8 mouse cellular contexts compared by ENCODE assay signal in genomic region chr7:16294346-16294745, GRCm38 (mm10). TPM values are rescaled to one million over a fixed set of nuclear protein-coding genes. Genes with fewer than 3 reads are reported as not detected.
DNase-seq lines count a peak whose midpoint lies in the region; ATAC-seq and TF ChIP-seq lines count a peak whose summit lies in the region.

No protein-coding gene starts in this region.

- peak overlapping the region; percentile 34; the same call in 1 of the 2 replicates for H3K27ac ChIP-seq in spleen, adult 2 months (ENCODE audit: insufficient read depth, low read length)
- 0 out of 2 replicates have a peak overlapping the region, but pooled peaks have one; percentile 93 for H3K27ac ChIP-seq in embryonic facial prominence, embryonic 13.5 days
- H3K27ac ChIP-seq in hindbrain, embryonic 14.5 days = no peak overlapping the region
- peak overlapping the region; percentile 99 for H3K27ac ChIP-seq in liver, embryonic 15.5 days (replicated peaks)

- no peak overlapping the region for H3K4me3 ChIP-seq in spleen, adult 2 months (ENCODE audit: extremely low read depth, insufficient read depth, insufficient read length)
- H3K4me3 ChIP-seq in embryonic facial prominence, embryonic 13.5 days = peak overlapping the region; percentile 55; the same call in 1 of the 2 replicates
- no peak overlapping the region; the same call in 1 of the 2 replicates for H3K4me3 ChIP-seq in hindbrain, embryonic 14.5 days (replicated peaks; ENCODE audit: low read length)
- H3K4me3 ChIP-seq in liver, embryonic 15.5 days (replicated peaks) = peak overlapping the region; percentile 63

- no peaks in the 10 kb centered on the region for H3K27me3 ChIP-seq in spleen, adult 2 months (ENCODE audit: control insufficient read depth, insufficient read depth, low read length)
- no peaks in the 10 kb centered on the region for H3K27me3 ChIP-seq in embryonic facial prominence, embryonic 13.5 days
- H3K27me3 ChIP-seq in hindbrain, embryonic 14.5 days (ENCODE audit: control insufficient read depth, insufficient read depth, low read length) = no peaks in the 10 kb centered on the region
- peaks cover 19% of the 10 kb centered on the region for H3K27me3 ChIP-seq in liver, embryonic 15.5 days

- no peak for TF ChIP-seq POLR2A in spleen, adult 2 months (IDR thresholded peaks at IDR 0.05; ENCODE audit: low read depth, low read length)

- WGBS in spleen, adult 2 months = 14% methylated on average over 4 of the region's 4 CpGs
- WGBS in embryonic facial prominence, embryonic 13.5 days = 28% methylated on average over 4 of the region's 4 CpGs
- WGBS in hindbrain, embryonic 14.5 days = 29% methylated on average over 4 of the region's 4 CpGs
- WGBS in liver, embryonic 15.5 days (ENCODE audit: insufficient replicate concordance) = 14% methylated on average over 4 of the region's 4 CpGs

- H3K9me3 ChIP-seq in embryonic facial prominence, embryonic 13.5 days = no peaks in the 10 kb centered on the region
- no peaks in the 10 kb centered on the region for H3K9me3 ChIP-seq in hindbrain, embryonic 14.5 days (ENCODE audit: control insufficient read depth, low read length)
- H3K9me3 ChIP-seq in liver, embryonic 15.5 days (replicated peaks) = no peaks in the 10 kb centered on the region

- H3K4me2 ChIP-seq in embryonic facial prominence, embryonic 13.5 days = peak overlapping the region; percentile 85
- peak overlapping the region; percentile 91 for H3K4me2 ChIP-seq in hindbrain, embryonic 14.5 days (replicated peaks)
- peak overlapping the region; percentile 96 for H3K4me2 ChIP-seq in liver, embryonic 15.5 days

- DNase-seq in spleen, adult 2 months (ENCODE audit: low read depth in 1 of 2, low spot score in 2 of 2) = no peak
- DNase-seq in spleen, adult 12 weeks (ENCODE audit: low spot score) = no peak
- DNase-seq in hindbrain, embryonic 14.5 days (ENCODE audit: low spot score) = peak; percentile 66
- peak; percentile 69 for DNase-seq in retina, embryonic 14.5 days (ENCODE audit: low spot score)
- DNase-seq in gastrocnemius, postnatal 14 days = no peak
- no peak for DNase-seq in adrenal gland, postnatal 36 days

- H3K36me3 ChIP-seq in spleen, adult 2 months (ENCODE audit: control insufficient read depth, insufficient read depth, low read length) = no peaks in the 10 kb centered on the region
- H3K36me3 ChIP-seq in embryonic facial prominence, embryonic 13.5 days = no peaks in the 10 kb centered on the region
- no peaks in the 10 kb centered on the region for H3K36me3 ChIP-seq in hindbrain, embryonic 14.5 days (replicated peaks; ENCODE audit: control insufficient read depth, insufficient read depth)
- no peaks in the 10 kb centered on the region for H3K36me3 ChIP-seq in liver, embryonic 15.5 days (replicated peaks)

- intact Hi-C loops in gastrocnemius, postnatal 14 days (cut with DNase I; ENCODE audit: low total_unique reads) = loop anchor here (5.0 kb wide), 1 partner anchor 88 kb away; no protein-coding TSS in a partner anchor

- peak; percentile 26; the same call in 1 of the 2 replicates for TF ChIP-seq CTCF in spleen, adult 2 months (IDR thresholded peaks at IDR 0.05; ENCODE audit: extremely low read depth, insufficient read depth, insufficient read length, insufficient replicate concordance)

- H3K9ac ChIP-seq in embryonic facial prominence, embryonic 13.5 days = no peak overlapping the region
- no peak overlapping the region for H3K9ac ChIP-seq in hindbrain, embryonic 14.5 days
- peak overlapping the region; percentile 52 for H3K9ac ChIP-seq in liver, embryonic 15.5 days

- H3K4me1 ChIP-seq in spleen, adult 2 months (ENCODE audit: control insufficient read depth, insufficient read depth, insufficient read length) = peaks cover 8% of the 10 kb centered on the region; the same call in 1 of the 2 replicates
- peaks cover 24% of the 10 kb centered on the region for H3K4me1 ChIP-seq in embryonic facial prominence, embryonic 13.5 days
- peaks cover 18% of the 10 kb centered on the region for H3K4me1 ChIP-seq in hindbrain, embryonic 14.5 days (replicated peaks; ENCODE audit: control insufficient read depth, insufficient read depth, low read length)
- peaks cover 43% of the 10 kb centered on the region for H3K4me1 ChIP-seq in liver, embryonic 15.5 days (replicated peaks)

- ATAC-seq in embryonic facial prominence, embryonic 13.5 days (ENCODE audit: insufficient number of reproducible peaks, insufficient read depth, low FRiP score, low TSS enrichment, low read depth) = no peak
- no peak for ATAC-seq in hindbrain, embryonic 14.5 days (ENCODE audit: low FRiP score)
- peak; percentile 30 for ATAC-seq in liver, embryonic 15.5 days (ENCODE audit: insufficient read depth)

RNA-seq across cellular contexts. Expression of gene Ccdc9, which starts 7.8 kb away (rescaled TPM):
- polyA plus RNA-seq in spleen, adult 2 months (2012; rRNA removed) = 32.4 and 33.3 TPM in 2 replicates
- 31.0 and 32.9 TPM in 2 replicates for polyA plus RNA-seq in embryonic facial prominence, embryonic 13.5 days (2015; fragmentation: Nextera tagmentation; extraction: Ambion mirVana)
- 17.0 TPM in 2 replicates for polyA plus RNA-seq in hindbrain, embryonic 14.5 days (2014; fragmentation: Nextera tagmentation; extraction: Ambion mirVana)
- polyA plus RNA-seq in liver, embryonic 15.5 days (2015; fragmentation: Nextera tagmentation; extraction: Ambion mirVana) = 10.3 and 12.3 TPM in 2 replicates
- 10 to 100 TPM; 30.1 to 32.8 TPM for total RNA-seq in gastrocnemius, postnatal 14 days (2021)
- total RNA-seq in adrenal gland, postnatal 36 days (2021) = 10 to 100 TPM; 59.5 to 73.6 TPM

RNA-seq across cellular contexts. Expression of gene Bbc3, which starts 13.8 kb away (rescaled TPM):
- polyA plus RNA-seq in spleen, adult 2 months (2012; rRNA removed) = 22.9 and 45.7 TPM in 2 replicates
- polyA plus RNA-seq in embryonic facial prominence, embryonic 13.5 days (2015; fragmentation: Nextera tagmentation; extraction: Ambion mirVana) = 4.8 and 5.2 TPM in 2 replicates
- polyA plus RNA-seq in hindbrain, embryonic 14.5 days (2014; fragmentation: Nextera tagmentation; extraction: Ambion mirVana) = 20.3 and 21.0 TPM in 2 replicates
- 4.1 and 5.9 TPM in 2 replicates for polyA plus RNA-seq in liver, embryonic 15.5 days (2015; fragmentation: Nextera tagmentation; extraction: Ambion mirVana)
- 1 to 10 TPM; 3.6 to 5.1 TPM for total RNA-seq in gastrocnemius, postnatal 14 days (2021)
- 1 to 10 TPM; 3.6 to 4.7 TPM for total RNA-seq in adrenal gland, postnatal 36 days (2021)

RNA-seq across cellular contexts. Expression of gene Inafm1, which starts 20.9 kb away (rescaled TPM):
- 33.7 and 53.6 TPM in 2 replicates for polyA plus RNA-seq in spleen, adult 2 months (2012; rRNA removed)
- polyA plus RNA-seq in embryonic facial prominence, embryonic 13.5 days (2015; fragmentation: Nextera tagmentation; extraction: Ambion mirVana) = 23.9 and 24.3 TPM in 2 replicates
- polyA plus RNA-seq in hindbrain, embryonic 14.5 days (2014; fragmentation: Nextera tagmentation; extraction: Ambion mirVana) = 51.3 and 51.6 TPM in 2 replicates
- 4.4 and 5.4 TPM in 2 replicates for polyA plus RNA-seq in liver, embryonic 15.5 days (2015; fragmentation: Nextera tagmentation; extraction: Ambion mirVana)
- total RNA-seq in gastrocnemius, postnatal 14 days (2021) = 10 to 100 TPM; 11.1 to 12.4 TPM
- total RNA-seq in adrenal gland, postnatal 36 days (2021) = 10 to 100 TPM; 17.1 to 22.6 TPM

RNA-seq across cellular contexts. Expression of gene C5ar1, which starts 35.0 kb away (rescaled TPM):
- polyA plus RNA-seq in spleen, adult 2 months (2012; rRNA removed) = 7.5 and 11.0 TPM in 2 replicates
- 1.4 and 1.5 TPM in 2 replicates for polyA plus RNA-seq in embryonic facial prominence, embryonic 13.5 days (2015; fragmentation: Nextera tagmentation; extraction: Ambion mirVana)
- 2.1 and 2.8 TPM in 2 replicates for polyA plus RNA-seq in hindbrain, embryonic 14.5 days (2014; fragmentation: Nextera tagmentation; extraction: Ambion mirVana)
- polyA plus RNA-seq in liver, embryonic 15.5 days (2015; fragmentation: Nextera tagmentation; extraction: Ambion mirVana) = 3.5 and 3.6 TPM in 2 replicates
- total RNA-seq in gastrocnemius, postnatal 14 days (2021) = 1 to 10 TPM; 2.6 to 3.1 TPM
- total RNA-seq in adrenal gland, postnatal 36 days (2021) = 1 to 10 TPM; 3.5 to 9.4 TPM

RNA-seq across cellular contexts. Expression of gene C5ar2, which starts 50.4 kb away (rescaled TPM):
- 1.8 and 4.0 TPM in 2 replicates for polyA plus RNA-seq in spleen, adult 2 months (2012; rRNA removed)
- 0.10 TPM in 1 of 2 replicates, not detected in the other for polyA plus RNA-seq in embryonic facial prominence, embryonic 13.5 days (2015; fragmentation: Nextera tagmentation; extraction: Ambion mirVana)
- polyA plus RNA-seq in hindbrain, embryonic 14.5 days (2014; fragmentation: Nextera tagmentation; extraction: Ambion mirVana) = 0.13 TPM in 1 of 2 replicates, not detected in the other
- polyA plus RNA-seq in liver, embryonic 15.5 days (2015; fragmentation: Nextera tagmentation; extraction: Ambion mirVana) = 0.89 and 1.0 TPM in 2 replicates
- under 1 TPM; 0.20 to 0.27 TPM for total RNA-seq in gastrocnemius, postnatal 14 days (2021)
- under 1 TPM; 0.43 to 0.50 TPM for total RNA-seq in adrenal gland, postnatal 36 days (2021)

Comparison
In these comparisons a context has a peak if more than half of its experiments do, and no peak if none do; other contexts are left out.
1. DNase-seq: peak in hindbrain, embryonic 14.5 days (single experiment) and retina, embryonic 14.5 days (single experiment); none in spleen, adult 2 months (0 of 2), spleen, adult 12 weeks (single experiment), gastrocnemius, postnatal 14 days (single experiment) and adrenal gland, postnatal 36 days (0 of 2).
2. H3K4me3 ChIP-seq: peak in embryonic facial prominence, embryonic 13.5 days (single experiment) and liver, embryonic 15.5 days (single experiment); none in spleen, adult 2 months (single experiment) and hindbrain, embryonic 14.5 days (single experiment).
3. Peak in every context shown above with its lines, with median percentiles within 50 percentile points of each other: H3K4me2 ChIP-seq.